Mouse (Mus musculus) ES-E14 (cell line): ENCODE data around the gene Kcnn1.

Experiments used
- CHD2 ChIP-seq: IDR thresholded peaks from 2 replicates; pipeline ENCODE4 v1.6.1; 2014; ENCODE audit warnings: mild to moderate bottlenecking, low read depth, low read length, inconsistent platforms
- HCFC1 ChIP-seq: IDR thresholded peaks from 2 replicates; pipeline ENCODE4 v1.6.1; 2012; ENCODE audit warnings: low read length, inconsistent platforms, borderline replicate concordance; ENCODE audit not compliant: insufficient read depth
- ZNF384 ChIP-seq: IDR thresholded peaks from 2 replicates; pipeline ENCODE4 v1.6.1; 2012; ENCODE audit warnings: low read depth, low read length, inconsistent platforms

- TF ChIP-seq ZNF384 (no peak), CHD2 (no peak), HCFC1 (no peak)
Observed at GRCm38 (mm10) chr8:70866566-70866965, 3.5 kb upstream of the Kcnn1 start.
